Mouse (Mus musculus): ENCODE measurements at regions not wholly inside any gene's neighbourhood (a gene's known extent, or its start where the extent isn't known, plus 50 kb on each side); places are given as distances from the start of the nearest gene placed in this dataset.

- TF ChIP-seq POLR2A (IDR thresholded peaks at IDR 0.05; ENCODE audit: extremely low read depth, insufficient read depth, low read length) (no peak), CTCF (IDR thresholded peaks at IDR 0.05; ENCODE audit: low read depth, low read length) (no peak)
These were observed 82.3 kb upstream of the Adtrp start for GRCm38 (mm10) chr13:41929768-41930167.

Data from liver, adult 2 months (tissue).